Mouse (Mus musculus) brain, embryonic 14.5 days (tissue): Measurements from ENCODE around the gene Catsper4.

Source experiments
- CTCF ChIP-seq: fragments of 200-500 bp; IDR thresholded peaks from 2 replicates; pipeline ENCODE4 v1.5.1; 2012; ENCODE audit warnings: inconsistent platforms, mild to moderate bottlenecking, moderate library complexity, borderline replicate concordance; ENCODE audit not compliant: insufficient read depth, insufficient read length; ENCODE audit errors: extremely low read depth
- POLR2A ChIP-seq: fragments of 200-500 bp; IDR thresholded peaks from 2 replicates; pipeline ENCODE4 v1.6.1; 2012; ENCODE audit warnings: mild to moderate bottlenecking, inconsistent platforms, borderline replicate concordance; ENCODE audit not compliant: poor library complexity, insufficient read depth, insufficient read length, severe bottlenecking; ENCODE audit errors: extremely low read depth

GRCm38 (mm10) chr4:134206488-134207053 is 20.6 kb downstream of the Catsper4 start:
- TF ChIP-seq POLR2A (no peak), CTCF (no peak)
